Mouse (Mus musculus): Measurements from ENCODE around the gene Gm9936. TPM values are rescaled to one million over a fixed set of nuclear protein-coding genes. Genes with fewer than 3 reads are reported as not detected.

The Gm9936 gene
- total RNA-seq, 1 experiment, result not detected

GRCm38 (mm10) chr5:114813525-114814181, 44.8 kb downstream of the Gm9936 start:
- Histone ChIP-seq H3K9me3 (ENCODE audit: control insufficient read depth, insufficient read depth, low read depth, low read length) (no peaks in the 10 kb centered on the region), H3K36me3 (ENCODE audit: control insufficient read depth, insufficient read depth, low read length, poor library complexity, severe bottlenecking) (peaks cover 6% of the 10 kb centered on the region; the same call in 1 of the 2 replicates), H3K4me1 (ENCODE audit: control insufficient read depth in 2 of 2, insufficient read depth in 2 of 2, low read length in 2 of 2, poor library complexity in 1 of 2) (peaks cover 2 to 12% of the 10 kb centered on the region in 2 experiments; a peak in 2 of 4 replicates), H3K9ac (ENCODE audit: insufficient read depth, low read depth, low read length, poor library complexity, severe bottlenecking) (peak overlapping the region; percentile 88), H3K4me3 (ENCODE audit: insufficient read depth in 1 of 2, low read depth in 1 of 2, low read length in 2 of 2, poor library complexity in 1 of 2, severe bottlenecking in 1 of 2) (peak overlapping the region; percentile 88 to 97), H3K27ac (ENCODE audit: insufficient read depth, low read depth, low read length, poor library complexity, severe bottlenecking) (peak overlapping the region; percentile 73)
- TF ChIP-seq CHD2 (IDR thresholded peaks at IDR 0.05; ENCODE audit: low read depth, low read length) (no peak), MAFK (IDR thresholded peaks at IDR 0.05; ENCODE audit: insufficient read depth, low read depth, low read length) (no peak), HCFC1 (IDR thresholded peaks at IDR 0.05; ENCODE audit: borderline replicate concordance, insufficient read depth, low read length) (no peak), ZC3H11A (IDR thresholded peaks at IDR 0.05; ENCODE audit: borderline replicate concordance, low read depth, low read length) (no peak), ZNF384 (IDR thresholded peaks at IDR 0.05; ENCODE audit: low read depth, low read length) (no peak)
- peak; percentile 69 for DNase-seq (ENCODE audit: low read depth, low spot score)
- in situ Hi-C loops (cut with MboI; ENCODE audit: low sequenced_read_pairs in 2 of 2, unreplicated experiment in 2 of 2), result no loop called here

GRCm38 (mm10) chr5:114809826-114810225, 48.7 kb downstream of the Gm9936 start:
- Histone ChIP-seq H3K4me3 (ENCODE audit: insufficient read depth in 1 of 2, low read depth in 1 of 2, low read length in 2 of 2, poor library complexity in 1 of 2, severe bottlenecking in 1 of 2) (no peak overlapping the region), H3K4me1 (ENCODE audit: control insufficient read depth in 2 of 2, insufficient read depth in 2 of 2, low read length in 2 of 2, poor library complexity in 1 of 2) (peaks cover 2 to 20% of the 10 kb centered on the region in 2 experiments; a peak in 1 of 4 replicates), H3K9me3 (ENCODE audit: control insufficient read depth, insufficient read depth, low read depth, low read length) (no peaks in the 10 kb centered on the region), H3K9ac (ENCODE audit: insufficient read depth, low read depth, low read length, poor library complexity, severe bottlenecking) (no peak overlapping the region), H3K27ac (ENCODE audit: insufficient read depth, low read depth, low read length, poor library complexity, severe bottlenecking) (no peak overlapping the region), H3K36me3 (ENCODE audit: control insufficient read depth, insufficient read depth, low read length, poor library complexity, severe bottlenecking) (peaks cover 17% of the 10 kb centered on the region; the same call in 1 of the 2 replicates)
- DNase-seq (ENCODE audit: low read depth, low spot score), result no peak
- in situ Hi-C loops (cut with MboI; ENCODE audit: low sequenced_read_pairs in 2 of 2, unreplicated experiment in 2 of 2), result no loop called here
- no peak for TF ChIP-seq ZNF384 (IDR thresholded peaks at IDR 0.05; ENCODE audit: low read depth, low read length)

- no peak overlapping the region for H3K9ac ChIP-seq (ENCODE audit: insufficient read depth, low read depth, low read length, poor library complexity, severe bottlenecking)
- TF ChIP-seq MAFK (IDR thresholded peaks at IDR 0.05; ENCODE audit: insufficient read depth, low read depth, low read length) (no peak), CHD2 (IDR thresholded peaks at IDR 0.05; ENCODE audit: low read depth, low read length) (no peak), HCFC1 (IDR thresholded peaks at IDR 0.05; ENCODE audit: borderline replicate concordance, insufficient read depth, low read length) (no peak), ZNF384 (IDR thresholded peaks at IDR 0.05; ENCODE audit: low read depth, low read length) (no peak), ZC3H11A (IDR thresholded peaks at IDR 0.05; ENCODE audit: borderline replicate concordance, low read depth, low read length) (no peak)
- in situ Hi-C loops (cut with MboI; ENCODE audit: low sequenced_read_pairs in 2 of 2, unreplicated experiment in 2 of 2), result no loop called here
- DNase-seq (ENCODE audit: low read depth, low spot score), result no peak
- H3K4me1 ChIP-seq (ENCODE audit: control insufficient read depth in 2 of 2, insufficient read depth in 2 of 2, low read length in 2 of 2, poor library complexity in 1 of 2), result peaks cover 2 to 22% of the 10 kb centered on the region in 2 experiments; a peak in 1 of 4 replicates
- no peak overlapping the region for H3K27ac ChIP-seq (ENCODE audit: insufficient read depth, low read depth, low read length, poor library complexity, severe bottlenecking)
- no peaks in the 10 kb centered on the region for H3K9me3 ChIP-seq (ENCODE audit: control insufficient read depth, insufficient read depth, low read depth, low read length)
- H3K36me3 ChIP-seq (ENCODE audit: control insufficient read depth, insufficient read depth, low read length, poor library complexity, severe bottlenecking), result peaks cover 22% of the 10 kb centered on the region
- H3K4me3 ChIP-seq (ENCODE audit: insufficient read depth in 1 of 2, low read depth in 1 of 2, low read length in 2 of 2, poor library complexity in 1 of 2, severe bottlenecking in 1 of 2), result no peak overlapping the region
Observed at GRCm38 (mm10) chr5:114809181-114809756, 49.2 kb downstream of the Gm9936 start.

- peaks cover 2 to 22% of the 10 kb centered on the region in 2 experiments; a peak in 1 of 4 replicates for H3K4me1 ChIP-seq (ENCODE audit: control insufficient read depth in 2 of 2, insufficient read depth in 2 of 2, low read length in 2 of 2, poor library complexity in 1 of 2)
- DNase-seq (ENCODE audit: low read depth, low spot score), result no peak
- H3K4me3 ChIP-seq (ENCODE audit: insufficient read depth in 1 of 2, low read depth in 1 of 2, low read length in 2 of 2, poor library complexity in 1 of 2, severe bottlenecking in 1 of 2), result no peak overlapping the region
- in situ Hi-C loops (cut with MboI; ENCODE audit: low sequenced_read_pairs in 2 of 2, unreplicated experiment in 2 of 2), result no loop called here
- H3K27ac ChIP-seq (ENCODE audit: insufficient read depth, low read depth, low read length, poor library complexity, severe bottlenecking), result no peak overlapping the region
- peaks cover 31% of the 10 kb centered on the region for H3K36me3 ChIP-seq (ENCODE audit: control insufficient read depth, insufficient read depth, low read length, poor library complexity, severe bottlenecking)
- no peaks in the 10 kb centered on the region for H3K9me3 ChIP-seq (ENCODE audit: control insufficient read depth, insufficient read depth, low read depth, low read length)
- no peak for TF ChIP-seq MAFK (IDR thresholded peaks at IDR 0.05; ENCODE audit: insufficient read depth, low read depth, low read length)
- TF ChIP-seq CHD2 (IDR thresholded peaks at IDR 0.05; ENCODE audit: low read depth, low read length), result no peak
- no peak for TF ChIP-seq ZNF384 (IDR thresholded peaks at IDR 0.05; ENCODE audit: low read depth, low read length)
- no peak for TF ChIP-seq ZC3H11A (IDR thresholded peaks at IDR 0.05; ENCODE audit: borderline replicate concordance, low read depth, low read length)
- no peak overlapping the region for H3K9ac ChIP-seq (ENCODE audit: insufficient read depth, low read depth, low read length, poor library complexity, severe bottlenecking)
Observed at GRCm38 (mm10) chr5:114808385-114808784, 50.1 kb downstream of the Gm9936 start.

Measured in ES-E14 (cell line).